Mouse (Mus musculus) myocyte (in vitro differentiated cells): ENCODE data around the gene Scarf1.

Experiments
- E2F4 ChIP-seq: IDR thresholded peaks from one replicate; pipeline ENCODE4 v1.6.1; 2011; ENCODE audit warnings: mild to moderate bottlenecking, control low read depth, moderate library complexity; ENCODE audit not compliant: insufficient read depth
- POLR2A ChIP-seq: IDR thresholded peaks from one replicate; pipeline ENCODE4 v1.6.1; 2011; ENCODE audit warnings: low read depth, mild to moderate bottlenecking, control low read depth, moderate library complexity; ENCODE audit not compliant: insufficient read length
- POLR2AphosphoS2 ChIP-seq: IDR thresholded peaks from one replicate; pipeline ENCODE4 v1.6.1; 2011; ENCODE audit warnings: low read depth, control low read depth; ENCODE audit not compliant: insufficient read length
- TCF3 ChIP-seq: IDR thresholded peaks from one replicate; pipeline ENCODE4 v1.6.1; 2011; ENCODE audit warnings: low read depth, control low read depth; ENCODE audit not compliant: insufficient read length

DNA sequence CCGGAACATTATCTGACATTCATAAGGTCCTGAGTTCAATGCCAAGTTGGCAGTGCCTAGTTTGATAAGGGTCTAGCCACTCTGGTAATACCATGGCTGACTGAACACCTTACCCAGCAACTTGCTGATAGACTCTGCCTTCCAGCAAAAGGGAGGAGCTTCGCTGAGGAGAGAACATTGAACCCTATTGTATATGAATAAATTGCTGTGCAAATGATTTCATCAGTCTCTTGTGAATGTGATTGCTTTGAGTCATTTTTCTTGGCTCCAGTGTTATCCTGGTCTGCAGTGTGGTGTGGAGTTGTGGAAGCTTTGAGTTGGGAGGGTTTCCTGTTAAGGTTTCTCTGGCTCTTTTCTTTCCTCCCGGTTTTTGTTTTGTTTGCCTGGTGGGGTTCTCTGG lies 42.7 kb upstream of the Scarf1 start:
- TF ChIP-seq E2F4, result no peak
- no peak for TF ChIP-seq TCF3
- no peak for TF ChIP-seq POLR2A
- TF ChIP-seq POLR2AphosphoS2, result no peak
